Mouse (Mus musculus) ES-E14 (cell line): ENCODE results near the gene Gga3. TPM values are rescaled to one million over a fixed set of nuclear protein-coding genes. Genes with fewer than 3 reads are reported as not detected.
A peak's percentile ranks its signal among the peaks of the same experiment; 100 is the strongest.

ENCODE experiments used
- DNase-seq: peaks from one replicate; pipeline ENCODE4 v3.0.0-alpha.2; 2013; ENCODE audit warnings: low read depth, low spot score
- H3K27ac ChIP-seq: 2 replicates; pipeline ENCODE4 v1.5.1; 2012; ENCODE audit warnings: low read depth, mild to moderate bottlenecking, low read length, moderate library complexity, mixed read lengths; ENCODE audit not compliant: poor library complexity, insufficient read depth, severe bottlenecking
- H3K36me3 ChIP-seq: 2 replicates; pipeline ENCODE4 v1.6.1; 2012; ENCODE audit warnings: mild to moderate bottlenecking, low read length, moderate library complexity, mixed read lengths; ENCODE audit not compliant: control insufficient read depth, poor library complexity, insufficient read depth, severe bottlenecking
- H3K4me1 ChIP-seq, 2 experiments: fragments of 150-350 bp in 1 of 2; sonication (generic) in 1 of 2; 2 replicates each; pipeline ENCODE4 v1.6.1; 2012; ENCODE audit warnings: low read length in 2 of 2, mild to moderate bottlenecking in 1 of 2, mixed read lengths in 1 of 2; ENCODE audit not compliant: control insufficient read depth in 2 of 2, insufficient read depth in 2 of 2, poor library complexity in 1 of 2
- H3K4me3 ChIP-seq, 2 experiments: fragments of 150-350 bp in 1 of 2; sonication (generic) in 1 of 2; 2 replicates each; pipeline ENCODE4 v1.5.1; 2012; ENCODE audit warnings: low read length in 2 of 2, low read depth in 1 of 2, mild to moderate bottlenecking in 1 of 2, mixed read lengths in 1 of 2; ENCODE audit not compliant: insufficient read depth in 1 of 2, poor library complexity in 1 of 2, severe bottlenecking in 1 of 2
- H3K9ac ChIP-seq: 2 replicates; pipeline ENCODE4 v1.6.1; 2012; ENCODE audit warnings: low read depth, mild to moderate bottlenecking, low read length, mixed read lengths; ENCODE audit not compliant: poor library complexity, insufficient read depth, severe bottlenecking
- H3K9me3 ChIP-seq: fragments of 150-350 bp; sonication (generic); 2 replicates; pipeline ENCODE4 v1.6.1; 2012; ENCODE audit warnings: low read depth, mild to moderate bottlenecking, low read length; ENCODE audit not compliant: control insufficient read depth, insufficient read depth
- CHD2 ChIP-seq: IDR thresholded peaks from 2 replicates; pipeline ENCODE4 v1.6.1; 2014; ENCODE audit warnings: mild to moderate bottlenecking, low read depth, low read length, inconsistent platforms
- HCFC1 ChIP-seq: IDR thresholded peaks from 2 replicates; pipeline ENCODE4 v1.6.1; 2012; ENCODE audit warnings: low read length, inconsistent platforms, borderline replicate concordance; ENCODE audit not compliant: insufficient read depth
- MAFK ChIP-seq: IDR thresholded peaks from 2 replicates; pipeline ENCODE4 v1.6.1; 2014; ENCODE audit warnings: mild to moderate bottlenecking, low read depth, low read length, inconsistent platforms; ENCODE audit not compliant: insufficient read depth
- ZC3H11A ChIP-seq: IDR thresholded peaks from 2 replicates; pipeline ENCODE4 v1.6.1; 2012; ENCODE audit warnings: low read depth, mild to moderate bottlenecking, inconsistent platforms, low read length, borderline replicate concordance
- ZNF384 ChIP-seq: IDR thresholded peaks from 2 replicates; pipeline ENCODE4 v1.6.1; 2012; ENCODE audit warnings: low read depth, low read length, inconsistent platforms
- in situ Hi-C, 2 experiments: fragments of 600-800 bp; cut with MboI; formaldehyde crosslinking; loops; one replicate each; pipeline ENCODE4 v1.15.1; 2025; ENCODE audit warnings: low sequenced_read_pairs in 2 of 2, inconsistent platforms in 1 of 2; ENCODE audit not compliant: unreplicated experiment in 2 of 2
- total RNA-seq: library from RNA; depleted of rRNA; stranded (reverse); fragments of 300-350 nt; gene quantifications from 2 replicates; pipeline ENCODE4 v1.2.3, GENCODE M21; 2012; rRNA removed

Gga3 gene
- total RNA-seq, 1 experiment = 31.7 TPM

- DNase-seq = no peak
- H3K27ac ChIP-seq = peak overlapping the region; percentile 97
- no peaks in the 10 kb centered on the region for H3K9me3 ChIP-seq
- H3K4me1 ChIP-seq = peaks cover 3 to 6% of the 10 kb centered on the region in 2 experiments
- peaks cover 24% of the 10 kb centered on the region for H3K36me3 ChIP-seq
- in situ Hi-C loops = no loop called here
- peak overlapping the region; percentile 84 to 99 for H3K4me3 ChIP-seq
- peak overlapping the region; percentile 99 for H3K9ac ChIP-seq
- TF ChIP-seq ZNF384 = no peak
- TF ChIP-seq HCFC1 = no peak
- TF ChIP-seq ZC3H11A = no peak
- TF ChIP-seq MAFK = no peak
- no peak for TF ChIP-seq CHD2
Measured at GRCm38 (mm10) chr11:115535401-115536037, 68.3 kb downstream of the Gga3 start.

- Histone ChIP-seq H3K27ac (peak overlapping the region; percentile 97; the same call in 1 of the 2 replicates), H3K4me3 (peak overlapping the region; percentile 84 to 99), H3K4me1 (peaks cover 3 to 6% of the 10 kb centered on the region in 2 experiments), H3K9me3 (no peaks in the 10 kb centered on the region), H3K9ac (peak overlapping the region; percentile 99), H3K36me3 (peaks cover 24% of the 10 kb centered on the region)
- TF ChIP-seq ZNF384 (no peak), CHD2 (no peak), ZC3H11A (no peak), MAFK (no peak), HCFC1 (no peak)
- in situ Hi-C loops = no loop called here
- no peak for DNase-seq
Measured at GRCm38 (mm10) chr11:115534759-115535371, 69.0 kb downstream of the Gga3 start.

Other genes starting within 250 kb of the Gga3 start
- 2.4 and 2.8 TPM in 2 replicates for gene Hid1, start 236.3 kb downstream of the Gga3 start, total RNA-seq
- 8.5 and 10.4 TPM in 2 replicates for gene Cdr2l, start 222.1 kb downstream of the Gga3 start, total RNA-seq
- 79.5 and 89.3 TPM in 2 replicates for gene Mrpl58, start 200.3 kb downstream of the Gga3 start, total RNA-seq
- 275 and 342 TPM in 2 replicates for gene Atp5h, start 184.1 kb downstream of the Gga3 start, total RNA-seq
- 14.0 and 19.5 TPM in 2 replicates for gene Kctd2, start 183.9 kb downstream of the Gga3 start, total RNA-seq
- 0.31 and 0.58 TPM in 2 replicates for gene Trim80, start 163.5 kb downstream of the Gga3 start, total RNA-seq
- 1.1 and 1.6 TPM in 2 replicates for gene Slc16a5, start 141.6 kb downstream of the Gga3 start, total RNA-seq
- 4.8 and 5.0 TPM in 2 replicates for gene Armc7, start 128.4 kb downstream of the Gga3 start, total RNA-seq
- 37.2 and 50.5 TPM in 2 replicates for gene Nt5c, start 112.2 kb downstream of the Gga3 start, total RNA-seq
- gene Jpt1, start 89.7 kb downstream of the Gga3 start, total RNA-seq = 164 and 205 TPM in 2 replicates
- gene Sumo2, start 67.8 kb downstream of the Gga3 start, total RNA-seq = 325 and 579 TPM in 2 replicates
- gene Nup85, start 39.6 kb downstream of the Gga3 start, total RNA-seq = 279 and 312 TPM in 2 replicates
- gene Mrps7, start 126 bp downstream of the Gga3 start, total RNA-seq = 51.6 and 74.9 TPM in 2 replicates
- 63.8 and 85.6 TPM in 2 replicates for gene Mif4gd, start 8.9 kb upstream of the Gga3 start, total RNA-seq
- 22.6 and 23.6 TPM in 2 replicates for gene Slc25a19, start 24.2 kb upstream of the Gga3 start, total RNA-seq
- gene Grb2, start 104.5 kb upstream of the Gga3 start, total RNA-seq = 16.3 and 24.4 TPM in 2 replicates
- 17.7 and 32.1 TPM in 2 replicates for gene Tmem94, start 161.4 kb upstream of the Gga3 start, total RNA-seq
- gene Caskin2, start 209.6 kb upstream of the Gga3 start, total RNA-seq = 9.6 and 10.5 TPM in 2 replicates
- gene Tsen54, start 210.7 kb upstream of the Gga3 start, total RNA-seq = 63.6 and 64.4 TPM in 2 replicates
- 96.5 and 145 TPM in 2 replicates for gene Llgl2, start 220.0 kb upstream of the Gga3 start, total RNA-seq